Mouse (Mus musculus) adrenal gland, postnatal 36 days (tissue): ENCODE results near the gene Alg14. TPM values are rescaled to one million over a fixed set of nuclear protein-coding genes. Genes with fewer than 3 reads are reported as not detected.

ENCODE experiments used
- DNase-seq, 2 experiments: peaks; one replicate each; pipeline ENCODE4 v3.0.0; 2021; ENCODE audit warnings: mixed read lengths in 1 of 2
- total RNA-seq, 2 experiments: library from RNA; stranded (reverse); gene quantifications; 2 replicates each; pipeline ENCODE4 v1.2.3; 2021

Alg14 gene
- total RNA-seq, 2 experiments from 2014 or later, result 35.0 to 41.2 TPM

- DNase-seq, result no peak
Measured at GRCm38 (mm10) chr3:121336234-121336890, 44.8 kb downstream of the Alg14 start.

DNA sequence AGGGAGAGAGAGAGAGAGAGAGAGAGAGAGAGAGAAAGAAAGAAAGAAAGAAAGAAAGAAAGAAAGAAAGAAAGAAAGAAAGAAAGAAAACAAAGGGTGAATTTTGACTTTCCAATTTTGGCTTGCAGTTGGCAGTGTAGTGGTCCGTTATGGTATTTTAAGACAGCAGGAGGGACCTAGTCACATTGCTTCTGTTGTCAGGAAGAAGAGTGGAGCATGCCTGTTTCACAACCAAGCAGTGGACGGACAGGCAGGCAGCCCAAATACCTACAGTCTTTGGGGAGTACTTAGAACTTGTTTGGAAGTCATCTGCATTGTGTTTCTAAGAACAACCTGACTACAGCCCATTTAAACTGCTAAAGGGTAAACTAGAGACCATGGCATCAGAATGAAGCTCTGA, 47.1 kb downstream of the Alg14 start:
- DNase-seq, result no peak

GRCm38 (mm10) chr3:121340321-121340761, 48.8 kb downstream of the Alg14 start:
- DNase-seq, result peak; percentile 57 to 77

DNA sequence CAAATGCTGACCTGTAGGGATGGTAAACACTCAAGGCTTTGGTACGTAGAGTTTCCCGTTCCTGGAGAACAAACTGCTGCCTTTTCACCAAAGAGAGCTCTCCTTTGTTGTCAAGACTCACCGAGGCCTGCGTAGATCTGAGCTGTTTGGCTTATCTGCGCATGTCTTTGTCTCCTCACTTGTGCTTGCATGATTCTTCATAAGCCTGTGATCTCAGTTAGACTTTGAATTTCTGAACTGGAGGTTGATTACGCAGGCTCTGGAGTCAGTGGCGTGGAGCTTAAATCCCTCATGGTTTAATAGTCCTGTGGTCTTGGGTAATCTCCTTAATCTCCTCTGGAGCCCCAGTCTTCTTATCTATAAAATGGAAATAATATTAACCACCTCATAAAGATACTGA, 51.7 kb downstream of the Alg14 start:
- no peak for DNase-seq

GRCm38 (mm10) chr3:121344056-121344945, 52.7 kb downstream of the Alg14 start:
- DNase-seq, result no peak

- no peak for DNase-seq
Measured at GRCm38 (mm10) chr3:121344951-121345642, 53.5 kb downstream of the Alg14 start.

DNA sequence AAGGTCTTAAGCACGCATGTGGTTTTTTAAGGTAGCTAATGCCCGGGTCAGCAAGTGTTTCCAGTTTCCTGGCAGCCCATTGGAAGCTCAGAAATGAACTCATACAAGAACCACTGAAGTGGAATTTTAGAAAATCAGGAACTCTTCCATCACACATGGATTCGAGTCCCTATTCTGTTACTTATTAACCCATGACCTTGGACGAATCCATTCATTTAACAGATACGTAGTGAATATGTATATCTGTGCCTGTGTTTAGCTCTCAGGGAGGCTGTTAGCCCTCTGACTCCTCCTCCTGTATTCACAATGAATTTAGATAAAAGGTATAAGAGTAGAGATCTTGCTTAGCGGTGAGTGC, 54.0 kb downstream of the Alg14 start:
- DNase-seq, result no peak

GRCm38 (mm10) chr3:121346507-121347267, 55.1 kb downstream of the Alg14 start:
- no peak for DNase-seq

GRCm38 (mm10) chr3:121348792-121349191, 57.2 kb downstream of the Alg14 start:
- no peak for DNase-seq

GRCm38 (mm10) chr3:121349334-121350169, 58.0 kb downstream of the Alg14 start:
- DNase-seq, result no peak

DNA sequence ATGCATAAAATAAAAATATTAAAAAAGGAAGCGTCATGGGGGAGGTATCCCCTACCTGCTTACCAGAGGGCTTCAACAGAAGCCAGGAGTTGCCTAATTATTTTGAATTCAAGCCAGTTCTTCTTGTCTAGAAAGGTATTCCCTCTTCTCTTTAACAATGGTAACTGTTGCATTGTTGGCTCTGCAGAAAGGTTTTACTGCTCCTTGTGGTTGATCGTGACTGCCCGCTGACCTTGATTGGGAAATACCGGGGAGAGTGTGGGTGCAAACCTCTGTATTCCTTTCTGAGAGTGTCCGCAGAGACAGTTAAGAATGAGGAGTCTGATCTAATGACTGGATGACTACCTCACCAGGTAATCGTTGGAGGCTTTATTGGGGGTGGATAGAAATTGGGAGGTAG, 59.7 kb downstream of the Alg14 start:
- peak in 1 of 2 experiments; percentile 57 for DNase-seq

DNA sequence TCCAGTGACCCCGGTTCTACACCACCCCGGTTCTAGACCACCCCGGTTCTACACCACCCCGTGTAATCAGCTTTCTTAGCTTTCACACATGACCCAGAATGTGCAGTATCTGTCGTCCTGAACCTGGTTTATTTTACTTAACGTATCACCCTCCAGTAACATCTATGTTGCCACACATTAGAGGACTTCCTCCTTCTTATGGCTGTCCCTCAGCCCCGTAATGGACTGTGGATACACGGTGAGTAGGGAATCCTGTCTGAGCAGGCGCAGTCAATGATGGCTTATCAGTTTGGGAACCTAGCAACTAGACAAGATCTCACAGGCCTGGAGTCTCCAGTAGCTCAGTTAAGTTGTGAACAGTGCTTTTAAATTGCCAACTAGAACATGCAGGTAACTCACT, 62.7 kb downstream of the Alg14 start:
- no peak for DNase-seq

GRCm38 (mm10) chr3:121354861-121355470, 63.4 kb downstream of the Alg14 start:
- peak; percentile 52 to 58 for DNase-seq

DNA sequence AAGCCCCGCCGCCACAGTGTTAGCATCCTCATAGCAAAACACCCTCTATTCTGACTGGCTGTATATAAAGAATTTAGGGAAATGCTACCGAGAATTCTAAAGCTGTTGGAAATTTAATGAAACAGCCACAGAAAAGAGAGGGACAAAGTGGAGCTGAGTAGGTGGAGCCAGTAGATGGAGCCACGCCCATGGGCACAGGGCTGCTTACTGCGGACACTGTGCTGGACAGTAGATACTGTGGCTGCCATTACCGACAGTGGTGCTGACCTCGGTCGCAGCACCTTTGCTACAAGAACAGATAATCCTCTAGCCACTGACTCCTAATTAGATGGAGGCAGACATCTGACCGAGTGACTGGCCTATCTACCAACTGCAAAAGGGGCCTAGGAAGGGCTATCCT, 64.0 kb downstream of the Alg14 start:
- DNase-seq, result no peak

GRCm38 (mm10) chr3:121356111-121356510, 64.5 kb downstream of the Alg14 start:
- DNase-seq, result no peak

- no peak for DNase-seq
Measured at GRCm38 (mm10) chr3:121357030-121357429, 65.5 kb downstream of the Alg14 start.

DNA sequence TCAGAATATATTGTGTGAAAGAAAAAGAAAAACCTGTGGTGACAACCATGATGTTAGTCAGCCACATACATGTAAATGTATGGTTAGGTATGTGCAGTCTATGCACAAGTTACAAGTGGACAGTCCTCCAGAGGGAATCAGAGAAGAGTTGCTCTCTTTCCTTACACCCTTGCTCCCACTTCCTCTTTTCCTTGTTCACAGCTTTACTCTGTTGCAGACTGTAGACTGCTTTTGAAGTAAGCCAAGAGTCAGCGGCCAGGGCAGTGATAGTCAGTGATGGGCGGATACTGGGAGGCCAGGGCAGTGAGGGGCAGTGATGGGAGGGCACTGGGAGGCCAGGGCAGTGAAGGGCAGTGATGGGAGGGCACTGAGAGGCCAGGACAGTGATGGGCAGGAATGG, 66.7 kb downstream of the Alg14 start:
- no peak for DNase-seq

GRCm38 (mm10) chr3:121358850-121359249, 67.3 kb downstream of the Alg14 start:
- no peak for DNase-seq

DNA sequence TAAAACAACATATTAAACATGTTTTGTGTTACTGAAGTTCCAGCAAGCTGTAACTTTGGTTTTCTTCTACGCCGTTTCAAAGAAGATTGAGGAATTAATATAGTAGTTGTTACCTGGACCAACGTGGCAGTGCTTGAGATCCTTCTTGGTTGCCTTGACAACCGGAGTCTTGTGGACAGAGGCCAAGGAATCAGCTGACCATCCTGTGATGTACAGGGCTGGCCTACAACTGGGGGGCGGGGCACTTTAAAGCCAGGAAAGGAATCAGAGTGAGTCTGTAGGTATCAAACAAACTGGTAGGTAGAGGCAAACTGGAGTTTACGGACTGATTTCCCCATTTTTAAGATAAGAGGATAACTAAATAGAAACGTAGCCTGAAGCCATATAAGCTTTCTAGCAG, 67.7 kb downstream of the Alg14 start:
- no peak for DNase-seq

- DNase-seq, result no peak
Measured at GRCm38 (mm10) chr3:121362002-121362401, 70.4 kb downstream of the Alg14 start.

DNA sequence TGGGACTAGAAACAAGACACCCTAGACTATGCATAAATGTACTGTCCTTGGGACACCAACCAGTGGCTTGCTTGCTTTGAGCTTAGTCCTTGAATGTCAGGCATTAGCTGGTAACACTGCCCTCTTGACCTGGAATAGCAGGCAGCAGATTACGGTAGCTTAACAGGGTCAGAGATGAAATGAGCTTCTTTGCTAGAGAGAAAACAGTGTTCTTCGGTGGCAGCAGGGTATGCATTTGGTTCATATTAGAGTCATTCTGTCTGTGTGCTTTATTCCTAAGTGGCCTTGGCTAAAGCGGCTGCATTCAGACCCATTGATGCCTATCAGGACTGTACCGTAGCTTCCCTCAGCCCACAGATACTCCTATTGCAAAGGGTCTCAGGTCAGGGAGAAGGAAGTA, 72.8 kb downstream of the Alg14 start:
- no peak for DNase-seq
